Mouse (Mus musculus) hindbrain, embryonic 15.5 days (tissue): Measurements from ENCODE around the gene Shisa8. TPM values are rescaled to one million over a fixed set of nuclear protein-coding genes. Genes with fewer than 3 reads are reported as not detected.

ENCODE experiments used
- microRNA counts: library from miRNA; unstranded; fragments of <30 nt; microRNA quantifications from one replicate; lab custom pipeline; 2016
- microRNA-seq: library from miRNA; unstranded; fragments of <30 nt; microRNA quantifications from one replicate; pipeline ENCODE4, GENCODE M21; 2016
- polyA plus RNA-seq: library from polyadenylated mRNA; unstranded; fragments of >200 nt; fragmentation: Nextera tagmentation; extraction: Ambion mirVana; gene quantifications from 2 replicates; pipeline ENCODE4 v1.2.1, GENCODE M21; 2015

Shisa8 gene
- polyA plus RNA-seq, 1 experiment from 2014 or later = 4.6 TPM

MicroRNAs encoded within 50 kb of the gene (microRNA counts, 519-probe panel; counts per million panel counts)
- 2,316 counts per million, percentile 30 among the panel's probes with 10 or more counts for microRNA mmu-miR-33 (lab: Ali Mortazavi, UCI)

Small RNA genes lying within 50 kb of the gene (microRNA-seq; reads per million reads assigned to microRNA genes)
- gene Mir33 = 56.5 reads per million, percentile 44 among the genes with 10 or more reads in this experiment

Other genes with a start within 250 kb of the Shisa8 start
- not detected in 2 replicates for gene 1700029P11Rik, start 232.3 kb downstream of the Shisa8 start, polyA plus RNA-seq
- gene Xrcc6, start 225.0 kb downstream of the Shisa8 start, polyA plus RNA-seq = 40.8 and 43.4 TPM in 2 replicates
- 52.6 and 55.1 TPM in 2 replicates for gene Desi1, start 179.0 kb downstream of the Shisa8 start, polyA plus RNA-seq
- gene Snu13, start 165.2 kb downstream of the Shisa8 start, polyA plus RNA-seq = 237 and 238 TPM in 2 replicates
- not detected in 2 replicates for gene 4930407I10Rik, start 153.7 kb downstream of the Shisa8 start, polyA plus RNA-seq
- gene Mei1, start 142.8 kb downstream of the Shisa8 start, polyA plus RNA-seq = 0.08 and 0.09 TPM in 2 replicates
- 11.6 and 12.0 TPM in 2 replicates for gene Ccdc134, start 84.9 kb downstream of the Shisa8 start, polyA plus RNA-seq
- 204 and 209 TPM in 2 replicates for gene Srebf2, start 65.6 kb downstream of the Shisa8 start, polyA plus RNA-seq
- gene Tnfrsf13c, start 11.6 kb upstream of the Shisa8 start, polyA plus RNA-seq = 0.37 and 0.69 TPM in 2 replicates
- gene Cenpm, start 31.9 kb upstream of the Shisa8 start, polyA plus RNA-seq = 24.0 and 25.4 TPM in 2 replicates
- 15.9 and 16.6 TPM in 2 replicates for gene 1500009C09Rik, start 39.6 kb upstream of the Shisa8 start, polyA plus RNA-seq
- 374 and 408 TPM in 2 replicates for gene Sept3, start 62.1 kb upstream of the Shisa8 start, polyA plus RNA-seq
- gene Wbp2nl, start 86.1 kb upstream of the Shisa8 start, polyA plus RNA-seq = 0.10 and 0.29 TPM in 2 replicates
- gene Naga, start 126.1 kb upstream of the Shisa8 start, polyA plus RNA-seq = 27.9 and 29.5 TPM in 2 replicates
- gene Pheta2, start 126.1 kb upstream of the Shisa8 start, polyA plus RNA-seq = 1.9 and 2.0 TPM in 2 replicates
- 367 and 377 TPM in 2 replicates for gene Smdt1, start 126.1 kb upstream of the Shisa8 start, polyA plus RNA-seq
- gene Ndufa6, start 141.5 kb upstream of the Shisa8 start, polyA plus RNA-seq = 352 and 391 TPM in 2 replicates
- 2.5 and 2.6 TPM in 2 replicates for gene Cyp2d22, start 167.4 kb upstream of the Shisa8 start, polyA plus RNA-seq
- not detected in 2 replicates for gene Cyp2d11, start 181.2 kb upstream of the Shisa8 start, polyA plus RNA-seq
- gene Cyp2d10, start 194.4 kb upstream of the Shisa8 start, polyA plus RNA-seq = 0.25 TPM in 1 of 2 replicates, not detected in the other
- gene Cyp2d9, start 220.6 kb upstream of the Shisa8 start, polyA plus RNA-seq = not detected in 2 replicates